Mouse (Mus musculus): ENCODE data around the gene Gabpb2. TPM values are rescaled to one million over a fixed set of nuclear protein-coding genes. Genes with fewer than 3 reads are reported as not detected.

The Gabpb2 gene
- polyA plus RNA-seq, 1 experiment from 2014 or later, result 6.2 TPM

- Histone ChIP-seq H3K4me1 (replicated peaks) (peaks cover 11% of the 10 kb centered on the region), H3K36me3 (replicated peaks) (peaks cover 3% of the 10 kb centered on the region), H3K4me2 (no peak overlapping the region), H3K9ac (no peak overlapping the region), H3K27me3 (no peaks in the 10 kb centered on the region), H3K27ac (replicated peaks) (no peak overlapping the region), H3K9me3 (replicated peaks) (no peaks in the 10 kb centered on the region), H3K4me3 (replicated peaks) (no peak overlapping the region)
- WGBS (ENCODE audit: insufficient replicate concordance), result 67% methylated on average over 2 of the region's 2 CpGs
- ATAC-seq (ENCODE audit: insufficient read depth), result no peak
These were observed 25.4 kb upstream of the Gabpb2 start for GRCm38 (mm10) chr3:95243086-95243485.

- peaks cover 5% of the 10 kb centered on the region for H3K4me1 ChIP-seq (replicated peaks)
- 76% methylated on average over 7 of the region's 7 CpGs for WGBS (ENCODE audit: insufficient replicate concordance)
- H3K9me3 ChIP-seq (replicated peaks), result no peaks in the 10 kb centered on the region
- H3K27me3 ChIP-seq, result no peaks in the 10 kb centered on the region
- H3K4me3 ChIP-seq (replicated peaks), result no peak within 1 kb of the TSS
- peaks cover 19% of the 10 kb centered on the region for H3K36me3 ChIP-seq (replicated peaks)
- H3K4me2 ChIP-seq, result peak within 1 kb of the TSS; percentile 20; the same call in 1 of the 2 replicates
- ATAC-seq (ENCODE audit: insufficient read depth), result no peak
- H3K27ac ChIP-seq (replicated peaks), result no peak within 1 kb of the TSS
- no peak within 1 kb of the TSS for H3K9ac ChIP-seq
These were observed 23.8 kb upstream of the Gabpb2 start, which contains the start of gene Gm128 for GRCm38 (mm10) chr3:95241498-95241897. TSS of gene Gm128 (minus strand) at chr3:95241598.

DNA sequence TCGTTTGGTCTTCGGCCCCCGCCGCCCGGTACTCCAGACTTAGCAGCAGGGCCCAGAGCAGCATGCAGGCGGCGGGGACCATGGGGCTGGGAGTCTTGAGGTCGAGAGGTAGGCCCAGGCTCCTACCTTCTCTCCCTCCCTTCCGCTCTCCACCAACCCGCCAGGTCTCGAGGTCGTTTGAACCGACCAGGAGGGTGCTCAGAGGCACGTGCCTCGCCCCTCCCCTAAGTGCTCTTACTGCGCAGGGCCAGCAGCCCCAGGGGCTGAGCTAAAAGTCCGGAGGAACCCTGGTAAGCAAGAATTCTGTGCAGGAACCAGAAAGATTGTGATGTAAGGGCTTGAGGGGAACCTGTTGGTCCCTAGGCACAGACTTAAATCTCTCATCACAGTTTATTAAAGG is 23.2 kb upstream of the Gabpb2 start:
- Histone ChIP-seq H3K36me3 (replicated peaks) (peaks cover 25% of the 10 kb centered on the region), H3K4me2 (peak overlapping the region; percentile 20; the same call in 1 of the 2 replicates), H3K4me3 (replicated peaks) (no peak overlapping the region), H3K27me3 (no peaks in the 10 kb centered on the region), H3K4me1 (replicated peaks) (peaks cover 4% of the 10 kb centered on the region; the same call in 1 of the 2 replicates), H3K9me3 (replicated peaks) (no peaks in the 10 kb centered on the region), H3K27ac (replicated peaks) (no peak overlapping the region), H3K9ac (no peak overlapping the region)
- ATAC-seq (ENCODE audit: insufficient read depth), result no peak
- WGBS (ENCODE audit: insufficient replicate concordance), result 44% methylated on average over 17 of the region's 17 CpGs

DNA sequence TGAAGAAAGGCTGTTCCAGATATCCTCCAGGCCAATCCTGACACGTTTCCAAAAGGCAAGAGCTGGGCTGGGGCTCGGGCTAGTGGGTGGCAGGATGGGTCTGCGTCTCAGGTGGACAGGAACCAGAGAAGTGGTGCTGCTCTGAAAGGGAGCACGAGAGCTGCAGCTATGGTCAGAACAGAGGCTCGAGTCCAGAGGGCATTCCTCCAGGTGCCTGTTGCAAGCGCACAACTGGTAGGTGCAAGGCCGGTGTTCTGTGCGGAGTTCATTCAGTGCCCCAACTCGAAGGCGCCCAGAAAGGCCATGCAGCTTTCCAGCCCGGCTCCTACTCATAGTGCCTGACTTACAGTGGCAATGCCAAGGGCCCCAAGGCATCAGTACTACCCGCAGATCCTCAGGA is 22.3 kb upstream of the Gabpb2 start:
- 73% methylated on average over 12 of the region's 12 CpGs for WGBS (ENCODE audit: insufficient replicate concordance)
- H3K4me1 ChIP-seq (replicated peaks), result peaks cover 4% of the 10 kb centered on the region; the same call in 1 of the 2 replicates
- no peak overlapping the region for H3K9ac ChIP-seq
- ATAC-seq (ENCODE audit: insufficient read depth), result no peak
- no peaks in the 10 kb centered on the region for H3K27me3 ChIP-seq
- H3K36me3 ChIP-seq (replicated peaks), result peaks cover 34% of the 10 kb centered on the region
- no peak overlapping the region for H3K4me3 ChIP-seq (replicated peaks)
- H3K9me3 ChIP-seq (replicated peaks), result no peaks in the 10 kb centered on the region
- no peak overlapping the region for H3K4me2 ChIP-seq
- no peak overlapping the region for H3K27ac ChIP-seq (replicated peaks)

- H3K4me2 ChIP-seq, result no peak overlapping the region
- peaks cover 43% of the 10 kb centered on the region for H3K36me3 ChIP-seq (replicated peaks)
- H3K27me3 ChIP-seq, result no peaks in the 10 kb centered on the region
- no peak overlapping the region for H3K4me3 ChIP-seq (replicated peaks)
- H3K9ac ChIP-seq, result no peak overlapping the region
- no peak overlapping the region for H3K27ac ChIP-seq (replicated peaks)
- H3K9me3 ChIP-seq (replicated peaks), result no peaks in the 10 kb centered on the region
- peaks cover 4% of the 10 kb centered on the region; the same call in 1 of the 2 replicates for H3K4me1 ChIP-seq (replicated peaks)
- WGBS (ENCODE audit: insufficient replicate concordance), result 73% methylated on average over 6 of the region's 6 CpGs
- no peak for ATAC-seq (ENCODE audit: insufficient read depth)
These were observed 21.3 kb upstream of the Gabpb2 start for GRCm38 (mm10) chr3:95239022-95239421.

DNA sequence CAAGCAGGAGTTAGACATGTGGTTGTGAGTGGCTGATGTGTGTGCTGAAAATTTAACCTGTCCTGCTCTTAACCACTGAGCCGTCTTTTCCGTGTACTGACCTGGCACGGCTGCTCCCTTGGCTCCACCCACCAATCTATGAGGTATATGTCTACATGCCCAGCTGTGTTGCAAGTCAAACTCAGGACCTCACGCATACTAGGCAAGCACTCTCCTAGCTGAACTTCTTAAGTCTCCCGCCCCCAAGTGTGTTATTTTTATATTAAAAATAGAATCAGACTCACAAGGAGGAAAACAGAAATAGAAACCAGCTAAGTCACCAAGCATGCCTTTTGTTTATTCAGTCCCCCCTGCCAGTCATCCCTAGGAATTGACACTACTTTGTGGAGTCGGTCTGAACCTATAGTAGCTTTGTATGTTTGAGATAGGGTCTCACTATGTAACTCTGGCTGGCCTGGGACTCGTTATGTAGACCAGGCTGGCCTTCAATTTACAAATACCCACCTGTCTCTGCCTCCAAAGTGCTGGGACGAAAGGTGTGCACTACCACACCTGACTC is 19.9 kb upstream of the Gabpb2 start:
- no peak overlapping the region for H3K27ac ChIP-seq (replicated peaks)
- no peaks in the 10 kb centered on the region for H3K9me3 ChIP-seq (replicated peaks)
- 71% methylated on average over 8 of the region's 8 CpGs for WGBS (ENCODE audit: insufficient replicate concordance)
- H3K27me3 ChIP-seq, result no peaks in the 10 kb centered on the region
- H3K9ac ChIP-seq, result no peak overlapping the region
- H3K4me1 ChIP-seq (replicated peaks), result peaks cover 13% of the 10 kb centered on the region
- no peak for ATAC-seq (ENCODE audit: insufficient read depth)
- H3K36me3 ChIP-seq (replicated peaks), result peaks cover 57% of the 10 kb centered on the region
- H3K4me2 ChIP-seq, result no peak overlapping the region
- H3K4me3 ChIP-seq (replicated peaks), result no peak overlapping the region

DNA sequence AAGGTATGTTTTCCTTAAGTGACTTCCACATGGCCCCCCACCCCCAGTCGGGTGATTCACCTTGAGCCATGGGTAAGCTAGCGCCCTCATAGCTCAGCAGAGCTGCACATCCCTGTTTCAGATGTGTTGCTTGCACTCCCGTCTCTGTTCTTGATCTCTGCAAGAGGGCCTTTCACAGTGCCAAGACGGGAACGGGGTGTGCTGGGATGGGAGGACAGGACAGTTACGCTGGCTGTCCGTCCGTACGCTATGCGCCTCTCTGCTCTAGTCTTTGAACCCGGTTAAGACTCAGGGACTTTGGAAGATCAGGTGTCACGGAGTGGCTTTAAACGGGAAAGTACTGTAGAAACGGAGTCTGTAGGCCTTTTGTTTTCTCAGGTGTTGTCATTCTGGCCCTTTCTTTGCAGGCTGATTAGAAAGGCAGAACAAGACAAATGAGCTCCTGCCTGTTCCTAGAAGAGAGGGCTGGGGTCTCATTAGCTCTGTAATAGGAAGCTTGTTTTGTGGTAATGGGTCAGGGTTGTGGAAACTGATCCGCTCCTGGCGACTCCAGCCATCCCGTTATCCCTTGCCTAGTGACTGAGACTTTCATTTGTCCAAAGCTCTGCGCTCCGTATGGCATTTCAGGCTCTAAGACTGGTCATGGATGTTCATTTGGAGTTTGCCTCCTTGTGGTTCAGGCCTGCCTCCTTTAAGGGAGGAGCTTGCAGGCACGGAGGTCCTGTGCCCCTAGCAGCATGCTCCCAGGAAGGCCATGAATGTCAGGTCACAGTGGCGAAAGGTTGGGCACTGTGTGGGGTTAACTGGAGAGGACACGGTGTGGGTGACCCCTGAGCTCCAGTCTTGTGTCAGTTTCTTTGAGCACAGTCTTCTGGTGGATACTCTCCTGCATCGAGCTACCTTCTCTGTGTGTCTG is 17.9 kb upstream of the Gabpb2 start:
- H3K4me3 ChIP-seq (replicated peaks), result no peak overlapping the region
- no peak overlapping the region for H3K4me2 ChIP-seq
- no peak overlapping the region for H3K27ac ChIP-seq (replicated peaks)
- no peaks in the 10 kb centered on the region for H3K27me3 ChIP-seq
- WGBS (ENCODE audit: insufficient replicate concordance), result 84% methylated on average over 23 of the region's 23 CpGs
- no peak overlapping the region for H3K9ac ChIP-seq
- peaks cover 70% of the 10 kb centered on the region for H3K36me3 ChIP-seq (replicated peaks)
- no peaks in the 10 kb centered on the region for H3K9me3 ChIP-seq (replicated peaks)
- no peak for ATAC-seq (ENCODE audit: insufficient read depth)
- H3K4me1 ChIP-seq (replicated peaks), result peaks cover 33% of the 10 kb centered on the region

DNA sequence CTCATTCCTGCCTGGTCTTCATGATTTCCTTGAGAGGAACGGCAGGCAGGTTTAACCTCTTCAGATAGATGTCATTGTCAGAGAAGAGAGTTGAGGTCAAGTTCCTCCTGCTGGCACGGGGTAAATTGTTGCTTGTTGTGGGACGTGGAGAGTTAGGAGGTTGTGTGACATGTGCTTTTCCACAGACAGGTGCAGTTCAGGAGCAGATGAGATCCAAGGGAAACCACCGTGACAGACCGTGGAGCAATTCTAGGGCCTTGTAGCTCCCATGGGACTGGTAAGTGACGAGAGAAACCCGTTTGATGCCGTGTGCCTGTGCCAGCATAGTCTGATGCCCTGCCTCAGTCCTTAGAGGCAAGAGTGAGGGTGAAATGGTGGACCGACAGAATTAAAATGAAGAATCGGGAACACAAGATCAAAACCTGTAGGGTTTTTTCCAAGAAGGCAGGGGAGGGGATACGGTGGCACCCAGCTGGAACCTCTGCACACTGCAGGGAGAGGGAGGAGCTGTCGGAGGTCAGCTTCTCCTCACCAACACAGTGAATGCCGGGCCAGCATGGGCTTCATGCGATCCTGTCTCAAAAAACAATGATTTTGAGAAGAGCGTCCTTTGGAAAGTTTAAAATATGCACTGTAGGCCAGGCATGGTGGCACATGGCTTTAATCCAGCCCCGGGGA is 15.7 kb upstream of the Gabpb2 start:
- no peak for ATAC-seq (ENCODE audit: insufficient read depth)
- H3K4me1 ChIP-seq (replicated peaks), result peaks cover 47% of the 10 kb centered on the region
- H3K4me2 ChIP-seq, result no peak overlapping the region
- H3K36me3 ChIP-seq (replicated peaks), result peaks cover 70% of the 10 kb centered on the region
- no peaks in the 10 kb centered on the region for H3K27me3 ChIP-seq
- 84% methylated on average over 16 of the region's 16 CpGs for WGBS (ENCODE audit: insufficient replicate concordance)
- no peak overlapping the region for H3K9ac ChIP-seq
- no peak overlapping the region for H3K27ac ChIP-seq (replicated peaks)
- H3K9me3 ChIP-seq (replicated peaks), result no peaks in the 10 kb centered on the region
- H3K4me3 ChIP-seq (replicated peaks), result no peak overlapping the region

DNA sequence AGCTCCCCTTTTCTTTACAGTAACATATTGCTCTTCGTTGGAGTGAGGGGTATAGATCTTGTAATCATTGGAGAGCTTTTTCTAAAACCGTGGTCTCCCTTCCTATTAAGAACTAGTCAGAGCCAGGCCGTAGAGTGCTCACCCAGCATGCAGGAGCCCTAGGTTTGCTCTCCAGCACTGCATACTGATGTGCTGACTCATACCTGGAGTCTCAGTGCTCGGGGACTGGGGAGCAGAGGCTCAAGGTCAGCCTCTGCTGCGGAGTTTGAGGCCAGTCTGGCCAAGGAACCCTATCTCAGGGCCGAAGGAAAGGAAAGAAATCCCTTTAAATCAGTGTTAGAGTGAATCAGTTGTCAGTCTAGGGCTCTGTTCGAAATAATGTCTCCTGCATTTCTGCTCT is 15.1 kb upstream of the Gabpb2 start:
- Histone ChIP-seq H3K36me3 (replicated peaks) (peaks cover 64% of the 10 kb centered on the region), H3K27me3 (no peaks in the 10 kb centered on the region), H3K9me3 (replicated peaks) (no peaks in the 10 kb centered on the region), H3K4me3 (replicated peaks) (no peak overlapping the region), H3K9ac (no peak overlapping the region), H3K4me2 (0 out of 2 replicates have a peak overlapping the region, but pooled peaks have one; percentile 97), H3K27ac (replicated peaks) (peak overlapping the region; percentile 91; the same call in 1 of the 2 replicates), H3K4me1 (replicated peaks) (peaks cover 53% of the 10 kb centered on the region)
- ATAC-seq (ENCODE audit: insufficient read depth), result no peak
- 75% methylated on average over 7 of the region's 7 CpGs for WGBS (ENCODE audit: insufficient replicate concordance)

DNA sequence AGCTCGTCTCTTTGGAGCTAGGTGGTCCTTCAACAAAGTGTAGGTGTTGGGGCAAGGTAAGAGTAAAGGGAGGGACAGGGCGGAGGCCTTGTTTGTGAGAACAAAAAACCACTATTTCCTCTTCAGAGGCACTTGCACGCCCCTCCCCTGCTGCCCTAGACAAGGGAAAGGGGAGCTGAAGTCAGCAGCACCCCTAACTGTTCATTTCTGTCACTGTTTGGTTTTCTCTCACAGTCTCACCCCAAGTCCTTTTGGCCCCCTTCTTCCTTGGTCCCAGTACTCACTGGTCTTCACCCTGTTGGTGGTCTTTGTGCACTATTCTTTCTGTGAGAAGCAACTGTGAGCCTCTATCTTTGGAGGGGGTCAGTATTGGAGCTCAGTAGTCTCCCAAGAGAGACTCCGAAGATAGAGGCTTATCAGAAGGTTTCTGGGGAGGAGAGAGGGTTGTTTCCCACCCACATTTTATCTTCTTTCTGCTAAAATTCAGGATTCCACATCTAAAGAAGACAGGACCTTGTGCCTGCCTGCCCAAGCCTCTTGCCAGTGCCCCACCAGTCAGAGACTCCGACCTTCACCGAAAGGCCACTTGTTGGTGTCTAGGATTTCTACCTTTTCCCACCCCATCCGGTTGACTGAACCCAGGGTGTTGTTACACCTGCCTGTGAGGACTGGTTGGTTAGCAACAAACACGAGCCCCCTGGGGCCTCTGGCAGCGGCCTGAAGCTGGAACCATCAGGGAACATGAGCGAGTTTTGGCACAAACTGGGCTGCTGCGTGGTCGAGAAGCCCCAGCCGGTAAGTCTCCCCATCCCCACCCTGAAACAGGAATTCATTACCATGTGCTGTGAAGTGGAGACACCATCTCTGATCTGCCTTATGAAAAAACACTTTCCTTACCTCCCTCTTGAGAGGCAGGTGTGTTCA is 13.8 kb upstream of the Gabpb2 start, which contains the start of gene Mllt11:
Gene Mllt11 (minus strand): TSS at position 874 of the 924 bp plus-strand sequence.
- H3K4me1 ChIP-seq (replicated peaks), result peaks cover 59% of the 10 kb centered on the region
- 40% methylated on average over 13 of the region's 13 CpGs for WGBS (ENCODE audit: insufficient replicate concordance)
- H3K4me2 ChIP-seq, result peak within 1 kb of the TSS; percentile 97
- H3K4me3 ChIP-seq (replicated peaks), result peak within 1 kb of the TSS; percentile 82
- H3K27ac ChIP-seq (replicated peaks), result peak within 1 kb of the TSS; percentile 91
- H3K9ac ChIP-seq, result peak within 1 kb of the TSS; percentile 96
- no peaks in the 10 kb centered on the region for H3K27me3 ChIP-seq
- peaks cover 52% of the 10 kb centered on the region for H3K36me3 ChIP-seq (replicated peaks)
- ATAC-seq (ENCODE audit: insufficient read depth), result 0 out of 2 replicates have a peak, but pooled peaks have one; percentile 6
- H3K9me3 ChIP-seq (replicated peaks), result no peaks in the 10 kb centered on the region
